Comparison of ENCODE assay signal across 9 mouse cellular contexts in genomic region chr10:79726090-79726489, GRCm38 (mm10). TPM values are rescaled to one million over a fixed set of nuclear protein-coding genes. Genes with fewer than 3 reads are reported as not detected.
DNase-seq lines count a peak whose midpoint lies in the region; ATAC-seq lines count a peak whose summit lies in the region.
"Had no signal": no experiment of that assay in that cellular context is flagged by ENCODE, and none has a peak within 500 bp of the region (broad histone marks: within the 10 kb centered on the region; RNA-seq: fewer than 3 reads in every experiment).

No protein-coding gene starts in this region.

- no peaks in the 10 kb centered on the region for H3K9me3 ChIP-seq in liver, embryonic 15.5 days (replicated peaks)

- WGBS in liver, embryonic 15.5 days (ENCODE audit: insufficient replicate concordance) = 30% methylated on average over 11 of the region's 11 CpGs

- ATAC-seq in CD4-positive, CD25-positive, alpha-beta regulatory T cell, adult 4 months = no peak
- peak; percentile 43; the same call in 1 of the 2 replicates for ATAC-seq in liver, embryonic 15.5 days (ENCODE audit: insufficient read depth)

- no peaks in the 10 kb centered on the region for H3K36me3 ChIP-seq in liver, embryonic 15.5 days (replicated peaks)
- H3K36me3 ChIP-seq: heart, embryonic 13.5 days had no signal

- DNase-seq in CD4-positive, CD25-positive, alpha-beta regulatory T cell, adult 2 months (ENCODE audit: low read depth, low spot score) = peak; percentile 72
- DNase-seq in right cerebral cortex, postnatal 14 days = peak; percentile 49
- DNase-seq in right cerebral cortex, postnatal 25 days = no peak
- DNase-seq in gastrocnemius, postnatal 25 days = peak; percentile 60
- peak; percentile 76 to 84 for DNase-seq in spleen, postnatal 10 days (ENCODE audit: low spot score in 2 of 2)
- DNase-seq in layer of hippocampus, postnatal 14 days (ENCODE audit: low spot score in 2 of 2) = no peak

- no peaks in the 10 kb centered on the region for H3K4me1 ChIP-seq in liver, embryonic 15.5 days (replicated peaks)

- no peak overlapping the region for H3K4me2 ChIP-seq in liver, embryonic 15.5 days
- H3K4me2 ChIP-seq: heart, embryonic 13.5 days had no signal

- no peak overlapping the region for H3K9ac ChIP-seq in liver, embryonic 15.5 days
- H3K9ac ChIP-seq: heart, embryonic 13.5 days had no signal

- peaks cover 38% of the 10 kb centered on the region for H3K27me3 ChIP-seq in liver, embryonic 15.5 days

- H3K27ac ChIP-seq in liver, embryonic 15.5 days (replicated peaks) = no peak overlapping the region
- H3K27ac ChIP-seq: heart, embryonic 13.5 days had no signal

- H3K4me3 ChIP-seq in liver, embryonic 15.5 days (replicated peaks) = no peak overlapping the region
- H3K4me3 ChIP-seq: heart, embryonic 13.5 days had no signal

RNA-seq across cellular contexts. Expression of gene Hcn2, which starts 9.7 kb away (rescaled TPM):
- polyA plus RNA-seq in CD4-positive, CD25-positive, alpha-beta regulatory T cell, adult 4 months (2017; shearing (Covaris generic)) = not detected
- under 1 TPM; 0.67 TPM for total RNA-seq in gastrocnemius, postnatal 25 days (2021)
- 0.02 TPM in 1 of 2 replicates, not detected in the other for polyA plus RNA-seq in liver, embryonic 15.5 days (2015; fragmentation: Nextera tagmentation; extraction: Ambion mirVana)
- 10 to 100 TPM; 89.2 to 96.6 TPM for total RNA-seq in layer of hippocampus, postnatal 14 days (2021)

RNA-seq across cellular contexts. Expression of gene Polrmt, which starts 20.3 kb away (rescaled TPM):
- polyA plus RNA-seq in CD4-positive, CD25-positive, alpha-beta regulatory T cell, adult 4 months (2017; shearing (Covaris generic)) = 10 to 100 TPM; 18.0 to 23.4 TPM
- total RNA-seq in gastrocnemius, postnatal 25 days (2021) = 10 to 100 TPM; 26.7 to 27.2 TPM
- 15.6 and 17.7 TPM in 2 replicates for polyA plus RNA-seq in liver, embryonic 15.5 days (2015; fragmentation: Nextera tagmentation; extraction: Ambion mirVana)
- 10 to 100 TPM; 45.3 to 49.0 TPM for total RNA-seq in layer of hippocampus, postnatal 14 days (2021)

RNA-seq across cellular contexts. Expression of gene Bsg, which starts 21.8 kb away (rescaled TPM):
- 100 to 1,000 TPM; 127 to 129 TPM for polyA plus RNA-seq in CD4-positive, CD25-positive, alpha-beta regulatory T cell, adult 4 months (2017; shearing (Covaris generic))
- 100 to 1,000 TPM; 513 to 650 TPM for total RNA-seq in gastrocnemius, postnatal 25 days (2021)
- 980 and 1,043 TPM in 2 replicates for polyA plus RNA-seq in liver, embryonic 15.5 days (2015; fragmentation: Nextera tagmentation; extraction: Ambion mirVana)
- total RNA-seq in layer of hippocampus, postnatal 14 days (2021) = 100 to 1,000 TPM; 695 to 807 TPM

RNA-seq across cellular contexts. Expression of gene Fgf22, which starts 28.8 kb away (rescaled TPM):
- not detected for polyA plus RNA-seq in CD4-positive, CD25-positive, alpha-beta regulatory T cell, adult 4 months (2017; shearing (Covaris generic))
- total RNA-seq in gastrocnemius, postnatal 25 days (2021) = not detected
- 0.07 TPM in 1 of 2 replicates, not detected in the other for polyA plus RNA-seq in liver, embryonic 15.5 days (2015; fragmentation: Nextera tagmentation; extraction: Ambion mirVana)
- total RNA-seq in layer of hippocampus, postnatal 14 days (2021) = 1 to 10 TPM in 1 of 2 experiments, under 1 TPM in 1; 0.88 to 1.7 TPM
- polyA plus RNA-seq: heart, embryonic 13.5 days had no signal

RNA-seq across cellular contexts. Expression of gene Gzmm, which starts 37.3 kb away (rescaled TPM):
- polyA plus RNA-seq in CD4-positive, CD25-positive, alpha-beta regulatory T cell, adult 4 months (2017; shearing (Covaris generic)) = 1 to 10 TPM in 1 of 2 experiments, under 1 TPM in 1; 0.49 to 1.1 TPM
- total RNA-seq in gastrocnemius, postnatal 25 days (2021) = 1 to 10 TPM; 4.0 to 4.4 TPM
- 0.15 and 0.37 TPM in 2 replicates for polyA plus RNA-seq in liver, embryonic 15.5 days (2015; fragmentation: Nextera tagmentation; extraction: Ambion mirVana)
- total RNA-seq in layer of hippocampus, postnatal 14 days (2021) = 1 to 10 TPM; 1.7 to 1.9 TPM

Comparison
In these comparisons a context has a peak if more than half of its experiments do, and no peak if none do; other contexts are left out.
1. DNase-seq: peak in CD4-positive, CD25-positive, alpha-beta regulatory T cell, adult 2 months (single experiment), right cerebral cortex, postnatal 14 days (single experiment), gastrocnemius, postnatal 25 days (single experiment) and spleen, postnatal 10 days (2 of 2); none in right cerebral cortex, postnatal 25 days (single experiment) and layer of hippocampus, postnatal 14 days (0 of 2).
2. RNA of gene Hcn2, which starts 9.7 kb away (total RNA-seq): 89.2 to 96.6 TPM in layer of hippocampus, postnatal 14 days; 0.67 TPM in gastrocnemius, postnatal 25 days; every median in the first group is over 10 times any median in the second.